Mouse (Mus musculus) liver, adult 2 months (tissue): Measurements from ENCODE around the gene Dock2. TPM values are rescaled to one million over a fixed set of nuclear protein-coding genes. Genes with fewer than 3 reads are reported as not detected.

Experiments used
- DNase-seq: peaks from one replicate; pipeline ENCODE4 v3.0.0-alpha.2; 2011; ENCODE audit warnings: low read depth, low spot score; ENCODE audit errors: extremely low read depth
- H3K27ac ChIP-seq: fragments of 200-500 bp; replicated peaks from 2 replicates; pipeline ENCODE4 v1.5.1; 2012; ENCODE audit warnings: low read depth, mild to moderate bottlenecking, control low read depth, inconsistent platforms, low read length; ENCODE audit not compliant: insufficient read depth
- H3K27me3 ChIP-seq: fragments of 200-500 bp; 2 replicates; pipeline ENCODE4 v1.6.1; 2012; ENCODE audit warnings: mild to moderate bottlenecking, moderate library complexity, low read length, inconsistent platforms; ENCODE audit not compliant: control insufficient read depth, insufficient read depth
- H3K36me3 ChIP-seq: fragments of 200-500 bp; 2 replicates; pipeline ENCODE4 v1.6.1; 2012; ENCODE audit warnings: low read length, inconsistent platforms; ENCODE audit not compliant: control insufficient read depth, insufficient read depth
- H3K4me1 ChIP-seq: fragments of 200-500 bp; 2 replicates; pipeline ENCODE4 v1.6.1; 2011; ENCODE audit warnings: low read length; ENCODE audit not compliant: control insufficient read depth, insufficient read depth
- H3K4me3 ChIP-seq: fragments of 200-500 bp; 2 replicates; pipeline ENCODE4 v1.5.1; 2011; ENCODE audit warnings: low read depth, mild to moderate bottlenecking, control low read depth, low read length, moderate library complexity; ENCODE audit not compliant: insufficient read depth
- H3K79me2 ChIP-seq: fragments of 200-500 bp; 2 replicates; pipeline ENCODE4 v1.6.1; 2012; ENCODE audit warnings: inconsistent platforms, mild to moderate bottlenecking, low read length, moderate library complexity; ENCODE audit not compliant: control insufficient read depth, insufficient read depth
- H3K9ac ChIP-seq: fragments of 200-500 bp; 2 replicates; pipeline ENCODE4 v1.6.1; 2012; ENCODE audit warnings: low read depth, mild to moderate bottlenecking, control low read depth, inconsistent platforms, low read length
- CTCF ChIP-seq: fragments of 200-500 bp; IDR thresholded peaks from 2 replicates; pipeline ENCODE4 v1.5.1; 2011; ENCODE audit warnings: low read depth, low read length, control low read depth
- POLR2A ChIP-seq: fragments of 200-500 bp; IDR thresholded peaks from 2 replicates; pipeline ENCODE4 v1.6.1; 2011; ENCODE audit warnings: low read length, control low read depth; ENCODE audit not compliant: insufficient read depth; ENCODE audit errors: extremely low read depth
- WGBS: fragments of 180-500 bp; shearing (Covaris S2); methylation state at CpG from one replicate; pipeline ENCODE4 v1.1.7; 2018; 5-methylcytosine and 5-hydroxymethylcytosine counted together
- polyA plus RNA-seq: library from polyadenylated mRNA; depleted of rRNA; stranded (reverse); fragments of >200 nt; gene quantifications from 2 replicates; pipeline ENCODE4 v1.2.3, GENCODE M21; 2012
- total RNA-seq: library from RNA; depleted of rRNA; stranded (reverse); fragments of >200 nt; gene quantifications from 2 replicates; pipeline ENCODE4 v1.2.3, GENCODE M21; 2014

The Dock2 gene
- total and polyA plus RNA-seq, 2 experiments = 0.95 to 4.0 TPM

- Histone ChIP-seq H3K4me1 (no peaks in the 10 kb centered on the region), H3K27ac (no peak overlapping the region), H3K36me3 (no peaks in the 10 kb centered on the region), H3K4me3 (no peak overlapping the region), H3K79me2 (no peaks in the 10 kb centered on the region), H3K9ac (no peak overlapping the region), H3K27me3 (no peaks in the 10 kb centered on the region)
- no peak for DNase-seq
- 70% methylated on average over 7 of the region's 7 CpGs for WGBS
- no peak for TF ChIP-seq POLR2A
- no peak for TF ChIP-seq CTCF
Observed at GRCm38 (mm10) chr11:34332344-34333031, 451.2 kb downstream of the Dock2 start.

DNA sequence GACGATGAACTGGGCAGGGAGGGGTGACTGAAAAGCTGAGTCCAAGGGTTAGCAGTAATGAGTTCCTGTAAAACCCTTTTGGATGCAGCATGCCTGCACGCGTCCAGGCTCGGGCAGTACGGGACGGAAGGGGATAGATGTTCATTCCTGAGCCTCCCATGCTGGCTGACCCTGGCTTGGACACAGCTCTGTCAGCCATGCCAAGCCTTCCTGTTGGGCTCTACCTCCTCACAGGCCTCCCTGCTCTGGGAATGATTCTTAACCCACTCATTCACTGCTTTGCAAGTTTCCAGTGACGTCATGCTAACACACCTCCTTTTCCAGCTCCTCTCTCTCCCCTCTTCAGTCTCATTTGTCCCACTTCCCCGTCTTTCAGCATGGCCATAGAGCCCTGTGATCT, 460.0 kb downstream of the Dock2 start:
- WGBS = 83% methylated on average over 8 of the region's 8 CpGs
- TF ChIP-seq CTCF = no peak
- TF ChIP-seq POLR2A = no peak
- H3K79me2 ChIP-seq = no peaks in the 10 kb centered on the region
- H3K27me3 ChIP-seq = no peaks in the 10 kb centered on the region; the same call in 1 of the 2 replicates
- H3K36me3 ChIP-seq = no peaks in the 10 kb centered on the region
- H3K4me3 ChIP-seq = no peak overlapping the region
- DNase-seq = no peak
- H3K9ac ChIP-seq = no peak overlapping the region
- no peaks in the 10 kb centered on the region for H3K4me1 ChIP-seq
- no peak overlapping the region for H3K27ac ChIP-seq

DNA sequence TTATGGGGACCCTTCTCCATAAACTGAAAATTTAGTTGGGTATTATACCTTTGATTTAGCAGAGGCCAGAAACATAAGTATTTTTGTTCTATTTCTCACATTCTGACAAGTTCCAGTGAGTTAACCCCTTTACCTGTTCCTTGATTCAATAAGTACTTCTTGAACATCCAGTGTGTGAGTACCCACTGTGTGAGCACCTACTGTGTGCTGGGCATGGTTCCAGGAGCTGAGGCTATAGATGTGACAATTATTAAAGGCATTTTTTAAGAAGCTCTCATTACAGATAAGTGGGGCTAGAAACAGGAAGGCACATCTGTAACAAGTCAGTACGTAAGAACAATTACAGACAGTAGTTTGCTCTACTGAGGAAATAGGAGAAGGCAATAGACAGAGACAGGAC, 464.4 kb downstream of the Dock2 start:
- H3K27ac ChIP-seq = no peak overlapping the region
- 71% methylated on average over 1 of the region's 1 CpGs for WGBS
- H3K79me2 ChIP-seq = no peaks in the 10 kb centered on the region
- H3K4me1 ChIP-seq = no peaks in the 10 kb centered on the region
- H3K9ac ChIP-seq = no peak overlapping the region
- DNase-seq = no peak
- no peaks in the 10 kb centered on the region for H3K36me3 ChIP-seq
- no peak for TF ChIP-seq CTCF
- TF ChIP-seq POLR2A = no peak
- H3K4me3 ChIP-seq = no peak overlapping the region
- no peaks in the 10 kb centered on the region; the same call in 1 of the 2 replicates for H3K27me3 ChIP-seq

GRCm38 (mm10) chr11:34317001-34317400, 466.7 kb downstream of the Dock2 start:
- DNase-seq = no peak
- TF ChIP-seq CTCF = no peak
- no peak for TF ChIP-seq POLR2A
- no peaks in the 10 kb centered on the region for H3K4me1 ChIP-seq
- H3K36me3 ChIP-seq = no peaks in the 10 kb centered on the region
- no peaks in the 10 kb centered on the region; the same call in 1 of the 2 replicates for H3K27me3 ChIP-seq
- WGBS = 78% methylated on average over 8 of the region's 8 CpGs
- H3K27ac ChIP-seq = no peak overlapping the region
- H3K79me2 ChIP-seq = no peaks in the 10 kb centered on the region
- no peak overlapping the region for H3K9ac ChIP-seq
- H3K4me3 ChIP-seq = no peak overlapping the region

DNA sequence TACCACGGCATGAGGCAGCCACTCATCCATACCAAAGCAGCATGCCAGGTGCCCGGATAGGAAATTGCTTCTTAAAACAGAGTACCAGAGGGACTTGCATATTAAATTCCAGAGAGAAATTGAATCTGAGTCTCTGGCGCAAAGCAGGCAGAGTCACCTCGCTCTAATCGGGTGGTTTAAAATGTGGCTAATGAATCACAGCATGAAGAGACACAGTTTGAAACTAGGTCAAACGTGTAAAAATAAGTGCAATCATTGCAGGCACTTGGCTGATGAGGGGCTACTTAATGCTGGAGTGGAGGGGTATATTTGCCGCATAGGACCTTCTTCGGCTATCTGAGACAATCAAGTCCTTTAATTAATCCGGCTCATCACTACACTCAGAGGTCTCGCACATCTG, 467.5 kb downstream of the Dock2 start:
- H3K79me2 ChIP-seq = no peaks in the 10 kb centered on the region
- 85% methylated on average over 10 of the region's 10 CpGs for WGBS
- H3K27me3 ChIP-seq = no peaks in the 10 kb centered on the region; the same call in 1 of the 2 replicates
- no peaks in the 10 kb centered on the region for H3K36me3 ChIP-seq
- no peak overlapping the region for H3K4me3 ChIP-seq
- DNase-seq = no peak
- H3K9ac ChIP-seq = no peak overlapping the region
- no peak for TF ChIP-seq CTCF
- no peak for TF ChIP-seq POLR2A
- no peak overlapping the region for H3K27ac ChIP-seq
- H3K4me1 ChIP-seq = no peaks in the 10 kb centered on the region

DNA sequence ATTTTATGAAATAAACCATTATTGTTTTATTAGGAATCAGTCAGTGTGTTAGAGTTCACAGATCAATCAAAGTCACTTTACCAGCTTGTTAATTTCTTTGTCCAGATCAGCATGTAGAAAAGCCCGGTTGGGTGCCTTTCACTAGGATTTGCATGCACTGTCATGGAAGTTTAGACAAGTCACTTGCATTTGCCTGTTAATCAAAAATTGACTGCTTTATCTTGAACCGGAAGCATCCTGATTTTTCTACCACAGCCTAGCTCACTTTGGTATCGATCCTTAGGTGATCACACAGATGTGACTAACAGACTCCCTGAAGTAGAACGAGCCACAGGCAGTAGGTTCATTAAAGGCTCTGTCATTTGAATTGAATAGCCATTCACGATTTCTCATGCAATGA, 468.3 kb downstream of the Dock2 start:
- H3K4me1 ChIP-seq = no peaks in the 10 kb centered on the region
- H3K9ac ChIP-seq = no peak overlapping the region
- H3K27me3 ChIP-seq = no peaks in the 10 kb centered on the region; the same call in 1 of the 2 replicates
- TF ChIP-seq POLR2A (no peak), CTCF (no peak)
- no peaks in the 10 kb centered on the region for H3K36me3 ChIP-seq
- no peaks in the 10 kb centered on the region for H3K79me2 ChIP-seq
- WGBS = 52% methylated on average over 5 of the region's 5 CpGs
- no peak for DNase-seq
- H3K27ac ChIP-seq = no peak overlapping the region
- no peak overlapping the region for H3K4me3 ChIP-seq
